Mouse (Mus musculus) neural tube, embryonic 15.5 days (tissue): Measurements from ENCODE around the gene Pif1. TPM values are rescaled to one million over a fixed set of nuclear protein-coding genes. Genes with fewer than 3 reads are reported as not detected.

Source experiments
- ATAC-seq: fragments of 200-750 bp; cut with Nextera tagmentation; 2 replicates; pipeline ENCODE4 v1.8.0; 2017; ENCODE audit warnings: mild to moderate bottlenecking, moderate TSS enrichment, moderate library complexity; ENCODE audit not compliant: low FRiP score
- H3K27ac ChIP-seq: fragments of 300-500 bp; sonication (generic); replicated peaks from 2 replicates; pipeline ENCODE4 v1.5.1; 2015; ENCODE audit warnings: mild to moderate bottlenecking, inconsistent platforms
- H3K27me3 ChIP-seq: fragments of 300-500 bp; sonication (generic); replicated peaks from 2 replicates; pipeline ENCODE4 v1.6.1; 2015; ENCODE audit warnings: inconsistent platforms
- H3K36me3 ChIP-seq: fragments of 300-500 bp; sonication (generic); 2 replicates; pipeline ENCODE4 v1.6.1; 2015; ENCODE audit warnings: inconsistent platforms
- H3K4me1 ChIP-seq: fragments of 300-500 bp; sonication (generic); 2 replicates; pipeline ENCODE4 v1.6.1; 2015; ENCODE audit warnings: inconsistent platforms
- H3K4me2 ChIP-seq: fragments of 300-500 bp; sonication (generic); 2 replicates; pipeline ENCODE4 v1.6.1; 2015; ENCODE audit warnings: inconsistent platforms, mild to moderate bottlenecking, moderate library complexity
- H3K4me3 ChIP-seq: fragments of 300-500 bp; sonication (generic); replicated peaks from 2 replicates; pipeline ENCODE4 v1.5.1; 2015; ENCODE audit warnings: mild to moderate bottlenecking, inconsistent platforms
- H3K9ac ChIP-seq: fragments of 300-500 bp; sonication (generic); replicated peaks from 2 replicates; pipeline ENCODE4 v1.6.1; 2015; ENCODE audit warnings: mild to moderate bottlenecking, inconsistent platforms
- H3K9me3 ChIP-seq: fragments of 300-500 bp; sonication (generic); replicated peaks from 2 replicates; pipeline ENCODE4 v1.6.1; 2016; ENCODE audit warnings: inconsistent platforms
- WGBS: fragments of 180-500 bp; shearing (Covaris S2); methylation state at CpG from one replicate; pipeline ENCODE4 v1.1.7; 2015; ENCODE audit warnings: mixed read lengths; 5-methylcytosine and 5-hydroxymethylcytosine counted together
- polyA plus RNA-seq: library from polyadenylated mRNA; unstranded; fragments of >200 nt; fragmentation: Nextera tagmentation; extraction: Ambion mirVana; gene quantifications from 2 replicates; pipeline ENCODE4 v1.2.1, GENCODE M21; 2015

The Pif1 gene
- polyA plus RNA-seq, 1 experiment from 2014 or later: 2.7 TPM

DNA sequence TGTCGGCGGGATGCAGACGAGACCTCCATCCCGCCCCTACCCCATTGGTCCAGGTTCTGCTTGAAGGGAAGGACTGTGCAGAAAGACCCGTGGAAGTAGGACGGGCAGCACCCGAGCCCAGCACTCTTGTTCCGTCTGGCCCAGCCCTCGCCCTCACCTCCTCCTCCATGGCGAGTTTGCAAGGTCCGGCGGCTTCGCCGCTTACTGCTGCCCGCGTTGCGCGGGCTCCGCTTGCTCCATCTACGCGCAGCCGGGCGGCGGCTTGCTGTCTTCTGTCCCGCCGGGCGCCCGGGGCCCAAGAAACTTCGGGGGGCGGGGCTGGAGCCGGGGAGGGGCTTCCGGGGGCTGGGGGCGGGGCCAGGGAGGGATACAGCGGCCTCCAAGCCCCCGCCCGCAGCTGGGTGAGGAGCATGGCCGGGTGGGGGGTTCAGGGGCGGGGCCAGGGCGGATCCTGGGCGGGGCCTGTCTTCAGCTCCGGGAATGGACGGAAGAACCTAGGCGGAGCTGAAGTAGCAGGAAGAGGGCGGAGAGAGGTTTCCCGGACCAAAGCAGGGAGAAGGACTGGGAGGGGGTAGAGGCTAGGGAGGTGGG is 7.1 kb upstream of the Pif1 start, which contains the start of gene Plekho2:
Gene Plekho2 (minus strand): TSS at position 260 of the 591 bp plus-strand sequence.
- Histone ChIP-seq H3K27ac (peak within 1 kb of the TSS; percentile 76), H3K4me1 (peaks cover 34% of the 10 kb centered on the region), H3K9me3 (no peaks in the 10 kb centered on the region), H3K4me2 (peak within 1 kb of the TSS; percentile 76), H3K9ac (peak within 1 kb of the TSS; percentile 51), H3K36me3 (no peaks in the 10 kb centered on the region), H3K4me3 (peak within 1 kb of the TSS; percentile 54), H3K27me3 (no peaks in the 10 kb centered on the region)
- under 1% methylated on average over 42 of the region's 45 CpGs for WGBS
- peak; percentile 92 for ATAC-seq

DNA sequence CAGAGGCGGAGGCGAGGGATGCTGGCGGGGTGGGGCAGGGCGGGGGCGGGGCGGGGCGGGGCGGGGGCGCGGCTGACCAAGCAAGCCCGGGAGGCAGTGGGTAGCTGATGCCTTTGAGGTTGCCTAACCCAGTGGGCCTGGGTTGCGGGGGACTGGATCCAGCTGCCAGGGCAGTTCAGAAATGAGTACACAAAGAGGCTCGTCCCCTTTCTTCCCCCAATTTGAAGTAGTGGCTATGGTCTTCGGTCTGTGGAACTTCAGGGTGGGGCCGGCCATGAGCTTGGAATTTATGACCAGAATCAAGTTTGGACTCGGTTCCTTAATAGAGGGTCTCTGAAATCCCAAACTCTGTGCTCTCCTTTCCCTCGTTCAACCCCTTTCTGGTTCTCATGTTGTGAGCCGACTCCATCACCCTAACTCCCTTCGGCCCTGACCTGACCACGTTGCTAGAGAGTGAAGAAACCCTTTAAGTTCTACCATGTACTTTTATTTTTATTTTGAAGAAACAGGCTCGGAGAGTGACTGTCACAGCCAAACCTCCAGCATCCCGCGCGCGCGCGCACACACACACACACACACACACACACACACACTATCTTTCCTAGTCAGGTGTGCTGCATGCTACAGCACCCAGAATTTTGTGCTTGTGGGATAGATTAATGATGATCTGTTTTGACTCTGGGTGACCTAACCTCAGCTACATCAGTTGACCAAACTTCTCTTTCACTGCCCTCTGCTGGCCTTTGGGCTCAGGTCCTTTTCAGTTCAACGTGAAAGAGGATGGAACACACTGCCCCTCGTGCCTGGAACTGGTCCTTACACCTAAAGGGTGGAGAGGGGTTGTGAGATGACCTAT is 6.3 kb upstream of the Pif1 start:
- 5% methylated on average over 19 of the region's 29 CpGs for WGBS
- peak overlapping the region; percentile 54 for H3K4me3 ChIP-seq
- H3K27me3 ChIP-seq: no peaks in the 10 kb centered on the region
- H3K9ac ChIP-seq: peak overlapping the region; percentile 38
- H3K27ac ChIP-seq: peak overlapping the region; percentile 76
- peak overlapping the region; percentile 76 for H3K4me2 ChIP-seq
- H3K4me1 ChIP-seq: peaks cover 32% of the 10 kb centered on the region
- no peaks in the 10 kb centered on the region for H3K9me3 ChIP-seq
- H3K36me3 ChIP-seq: no peaks in the 10 kb centered on the region
- ATAC-seq: peak; percentile 77

- H3K4me1 ChIP-seq: peaks cover 33% of the 10 kb centered on the region
- 38% methylated on average over 8 of the region's 8 CpGs for WGBS
- H3K9ac ChIP-seq: no peak overlapping the region
- ATAC-seq: no peak
- H3K4me2 ChIP-seq: no peak overlapping the region
- H3K4me3 ChIP-seq: no peak overlapping the region
- H3K27me3 ChIP-seq: 0 out of 2 replicates have a peak, but pooled peaks cover 4% of the 10 kb centered on the region
- H3K36me3 ChIP-seq: no peaks in the 10 kb centered on the region
- no peaks in the 10 kb centered on the region for H3K9me3 ChIP-seq
- H3K27ac ChIP-seq: no peak overlapping the region
Observed at GRCm38 (mm10) chr9:65583045-65583444, 3.9 kb upstream of the Pif1 start.

DNA sequence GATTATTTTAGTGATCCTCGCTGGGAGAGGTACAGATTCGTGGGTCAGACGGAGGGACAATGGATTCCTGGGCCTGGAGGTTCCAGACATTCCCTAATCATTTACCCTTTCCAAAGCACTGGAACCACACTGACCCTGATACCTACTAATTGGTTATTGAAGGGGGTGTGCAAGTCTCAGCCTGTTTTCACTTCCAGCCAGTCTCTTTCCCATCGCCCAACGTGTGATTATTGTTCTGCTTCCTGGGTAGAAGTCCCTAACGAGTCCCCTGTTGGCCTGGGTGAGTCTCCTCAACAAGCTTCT is 261 bp downstream of the Pif1 start:
- Histone ChIP-seq H3K27ac (no peak overlapping the region), H3K9me3 (no peaks in the 10 kb centered on the region), H3K9ac (peak overlapping the region; percentile 43), H3K4me3 (peak overlapping the region; percentile 50), H3K4me1 (peaks cover 27% of the 10 kb centered on the region), H3K4me2 (peak overlapping the region; percentile 99), H3K27me3 (peaks cover 10% of the 10 kb centered on the region), H3K36me3 (no peaks in the 10 kb centered on the region)
- 0% methylated on average over 6 of the region's 6 CpGs for WGBS
- ATAC-seq: no peak

DNA sequence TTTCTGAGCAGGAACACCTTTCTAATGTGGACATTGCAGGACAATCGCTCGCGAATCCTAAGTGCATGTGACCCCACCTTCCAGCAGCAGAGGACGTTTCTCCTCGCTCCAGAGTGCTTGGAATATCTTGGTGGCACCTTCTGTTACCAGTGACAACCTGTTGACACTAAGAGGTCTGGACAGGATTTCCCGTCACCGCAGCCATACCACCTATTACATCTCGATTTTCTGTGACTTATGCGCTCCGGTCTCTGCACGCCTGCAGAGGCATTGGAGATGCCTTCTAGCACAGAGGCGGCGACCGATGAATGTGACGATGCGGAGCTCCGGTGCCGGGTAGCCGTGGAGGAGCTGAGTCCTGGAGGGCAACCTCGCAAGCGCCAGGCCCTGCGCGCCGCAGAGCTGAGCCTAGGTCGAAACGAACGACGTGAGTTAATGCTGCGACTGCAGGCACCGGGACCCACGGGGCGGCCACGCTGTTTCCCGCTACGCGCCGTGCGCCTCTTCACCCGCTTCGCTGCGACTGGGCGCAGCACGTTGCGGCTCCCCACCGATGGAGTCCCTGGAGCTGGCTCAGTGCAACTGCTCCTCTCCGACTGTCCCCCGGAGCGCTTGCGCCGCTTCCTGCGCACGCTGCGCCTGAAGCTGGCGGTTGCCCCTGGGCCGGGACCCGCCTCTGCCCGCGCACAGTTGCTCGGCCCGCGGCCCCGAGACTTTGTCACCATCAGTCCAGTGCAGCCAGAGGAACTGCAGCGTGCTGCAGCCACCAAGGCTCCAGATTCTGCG is 806 bp downstream of the Pif1 start:
- Histone ChIP-seq H3K4me2 (peak overlapping the region; percentile 99), H3K4me3 (peak overlapping the region; percentile 50), H3K4me1 (peaks cover 27% of the 10 kb centered on the region), H3K9me3 (no peaks in the 10 kb centered on the region), H3K27ac (no peak overlapping the region), H3K9ac (peak overlapping the region; percentile 43), H3K36me3 (no peaks in the 10 kb centered on the region), H3K27me3 (peaks cover 10% of the 10 kb centered on the region)
- under 1% methylated on average over 64 of the region's 64 CpGs for WGBS
- peak; percentile 50; the same call in 1 of the 2 replicates for ATAC-seq

DNA sequence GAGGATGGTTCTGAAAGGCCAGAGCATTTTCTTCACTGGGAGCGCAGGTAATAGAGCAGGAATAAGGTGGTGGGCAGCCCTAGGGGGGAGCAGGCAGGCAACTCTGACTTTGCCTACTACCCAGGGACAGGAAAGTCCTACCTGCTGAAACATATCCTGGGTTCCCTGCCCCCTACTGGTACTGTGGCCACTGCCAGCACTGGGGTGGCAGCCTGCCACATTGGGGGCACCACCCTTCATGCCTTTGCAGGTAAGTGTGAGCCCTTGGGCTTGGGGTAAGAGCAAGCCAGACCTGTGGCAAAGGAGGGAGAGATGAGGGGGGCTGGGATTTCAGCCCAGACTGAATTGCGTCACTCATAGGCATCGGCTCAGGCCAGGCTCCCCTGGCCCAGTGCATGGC is 2.1 kb downstream of the Pif1 start:
- H3K9ac ChIP-seq: no peak overlapping the region
- no peaks in the 10 kb centered on the region for H3K9me3 ChIP-seq
- H3K4me2 ChIP-seq: peak overlapping the region; percentile 99
- 86% methylated on average over 3 of the region's 3 CpGs for WGBS
- ATAC-seq: no peak
- no peaks in the 10 kb centered on the region for H3K36me3 ChIP-seq
- H3K27me3 ChIP-seq: peaks cover 10% of the 10 kb centered on the region
- H3K4me3 ChIP-seq: no peak overlapping the region
- no peak overlapping the region for H3K27ac ChIP-seq
- H3K4me1 ChIP-seq: peaks cover 27% of the 10 kb centered on the region

- H3K36me3 ChIP-seq: no peaks in the 10 kb centered on the region
- WGBS: 93% methylated on average over 3 of the region's 3 CpGs
- H3K27me3 ChIP-seq: peaks cover 8% of the 10 kb centered on the region
- no peak overlapping the region for H3K4me3 ChIP-seq
- no peaks in the 10 kb centered on the region for H3K9me3 ChIP-seq
- no peak overlapping the region for H3K4me2 ChIP-seq
- H3K4me1 ChIP-seq: peaks cover 15% of the 10 kb centered on the region
- ATAC-seq: no peak
- no peak overlapping the region for H3K9ac ChIP-seq
- H3K27ac ChIP-seq: no peak overlapping the region
Observed at GRCm38 (mm10) chr9:65592721-65593120, 5.8 kb downstream of the Pif1 start.

DNA sequence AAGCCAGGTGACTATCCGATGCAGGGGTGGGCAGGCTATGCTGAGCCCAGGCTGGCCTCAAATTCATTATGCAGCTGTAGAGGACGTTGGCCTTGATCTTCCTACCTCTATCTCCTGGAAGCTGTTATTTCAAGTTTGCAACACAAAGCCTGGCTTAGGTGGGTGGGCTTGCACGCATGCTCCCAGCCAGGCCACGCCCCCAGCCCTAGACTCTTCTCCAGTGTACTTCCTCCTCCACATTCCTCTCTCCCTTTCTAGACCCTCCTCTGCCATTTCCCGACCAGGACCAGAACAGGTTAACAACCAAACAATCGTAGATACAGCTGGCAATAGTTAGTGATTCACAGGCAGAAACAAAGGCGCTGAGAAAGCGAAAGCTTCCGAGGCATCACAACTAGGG is 6.6 kb downstream of the Pif1 start:
- Histone ChIP-seq H3K4me2 (no peak overlapping the region), H3K36me3 (no peaks in the 10 kb centered on the region), H3K27me3 (peaks cover 6% of the 10 kb centered on the region), H3K9me3 (no peaks in the 10 kb centered on the region), H3K27ac (no peak overlapping the region), H3K4me1 (peaks cover 7% of the 10 kb centered on the region), H3K4me3 (no peak overlapping the region), H3K9ac (no peak overlapping the region)
- WGBS: 86% methylated on average over 9 of the region's 9 CpGs
- ATAC-seq: no peak

DNA sequence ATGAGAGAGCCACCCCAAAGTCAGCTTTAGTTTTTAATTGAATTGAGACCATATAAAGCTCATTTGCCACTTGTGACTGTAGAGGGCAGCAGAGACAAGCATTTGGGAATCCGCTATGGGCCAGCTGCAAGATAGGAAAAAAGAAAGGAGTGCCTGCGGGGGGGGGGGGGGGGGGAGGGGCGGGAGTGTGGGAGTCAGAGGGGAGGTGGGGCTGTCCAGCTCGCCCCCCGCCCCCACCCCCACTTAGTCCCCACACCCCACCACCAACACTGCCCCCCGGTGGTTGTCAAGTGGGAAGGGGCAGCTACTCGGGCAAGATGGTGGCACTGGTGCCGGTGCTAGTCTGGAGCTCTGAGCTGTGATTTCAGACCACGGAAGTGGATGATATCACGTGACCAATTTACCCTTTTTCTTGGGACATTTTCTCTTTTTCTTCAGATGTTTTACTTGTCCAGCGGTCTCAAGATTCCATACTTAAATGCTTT is 11.8 kb downstream of the Pif1 start:
- Histone ChIP-seq H3K36me3 (no peaks in the 10 kb centered on the region), H3K9me3 (no peaks in the 10 kb centered on the region), H3K27me3 (no peaks in the 10 kb centered on the region), H3K9ac (no peak overlapping the region), H3K27ac (no peak overlapping the region), H3K4me3 (no peak overlapping the region), H3K4me1 (no peaks in the 10 kb centered on the region), H3K4me2 (no peak overlapping the region)
- ATAC-seq: no peak
- 64% methylated on average over 7 of the region's 11 CpGs for WGBS

DNA sequence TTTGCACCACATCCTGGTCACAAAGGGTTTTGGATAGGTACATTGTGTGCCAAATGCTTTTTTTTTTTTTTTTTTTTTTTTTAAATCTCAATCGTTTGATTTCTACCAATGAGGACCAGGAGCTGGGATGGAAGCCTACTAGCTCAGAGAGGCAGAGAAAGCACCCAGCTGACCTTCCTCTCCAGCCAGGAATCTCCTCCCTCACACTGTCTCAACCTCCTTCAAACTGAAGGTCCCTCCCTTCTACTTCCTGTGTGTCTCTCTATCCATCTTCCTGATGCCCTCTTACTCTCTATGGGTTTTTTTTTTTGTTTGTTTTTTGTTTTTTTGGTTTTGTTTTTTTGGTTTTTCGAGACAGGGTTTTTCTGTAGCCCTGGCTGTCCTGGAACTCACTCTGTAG is 14.0 kb downstream of the Pif1 start:
- Histone ChIP-seq H3K4me3 (no peak overlapping the region), H3K9ac (no peak overlapping the region), H3K4me1 (peaks cover 3% of the 10 kb centered on the region), H3K9me3 (no peaks in the 10 kb centered on the region), H3K36me3 (no peaks in the 10 kb centered on the region), H3K4me2 (no peak overlapping the region), H3K27ac (no peak overlapping the region), H3K27me3 (no peaks in the 10 kb centered on the region)
- no peak for ATAC-seq
- WGBS: 62% methylated on average over 2 of the region's 2 CpGs

GRCm38 (mm10) chr9:65603401-65604102 is 16.6 kb downstream of the Pif1 start:
- H3K4me1 ChIP-seq: peaks cover 3% of the 10 kb centered on the region

More at GRCm38 (mm10) chr9:65603401-65604102, 16.6 kb downstream of the Pif1 start:
- Histone ChIP-seq H3K4me3 (no peak overlapping the region), H3K9ac (no peak overlapping the region), H3K9me3 (no peaks in the 10 kb centered on the region), H3K4me2 (no peak overlapping the region), H3K27ac (no peak overlapping the region), H3K36me3 (no peaks in the 10 kb centered on the region), H3K27me3 (no peaks in the 10 kb centered on the region)
- ATAC-seq: no peak
- WGBS: 61% methylated on average over 8 of the region's 8 CpGs
